Mouse (Mus musculus): Measurements from ENCODE around the gene Cblb. TPM values are rescaled to one million over a fixed set of nuclear protein-coding genes. Genes with fewer than 3 reads are reported as not detected.

The Cblb gene
- polyA plus RNA-seq, 1 experiment, result 26.5 TPM

- Histone ChIP-seq H3K27ac (ENCODE audit: insufficient read depth, low read length) (no peak overlapping the region), H3K4me3 (ENCODE audit: insufficient read depth, low read length) (no peak overlapping the region), H3K4me1 (ENCODE audit: control insufficient read depth, insufficient read depth, low read length) (no peaks in the 10 kb centered on the region; the same call in 1 of the 2 replicates)
- TF ChIP-seq POLR2A (IDR thresholded peaks at IDR 0.05; ENCODE audit: low read depth, low read length), result no peak
- no peak for TF ChIP-seq CTCF (IDR thresholded peaks at IDR 0.05; ENCODE audit: borderline replicate concordance, insufficient read depth, low read length)
Observed at GRCm38 (mm10) chr16:52051106-52051505, 20.1 kb downstream of the Cblb start.

DNA sequence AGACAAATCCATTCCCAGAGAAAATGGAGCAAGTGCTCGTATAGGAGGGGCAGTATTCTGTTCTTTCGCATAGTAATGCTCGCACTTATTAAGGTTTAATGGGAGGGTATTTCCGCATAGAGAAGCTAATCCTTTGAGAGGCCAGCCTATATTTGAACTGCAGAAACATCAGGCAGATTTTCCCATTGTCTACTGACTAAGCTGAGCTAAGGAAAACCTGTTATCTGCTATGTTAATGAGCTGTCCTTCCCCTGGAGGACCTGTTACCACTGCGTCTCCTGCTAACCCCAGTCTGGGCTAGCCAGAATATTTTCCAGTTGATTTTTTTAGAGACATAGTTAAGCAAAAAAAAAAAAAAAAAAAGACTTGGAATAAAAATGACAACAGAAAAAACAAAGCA is 21.7 kb downstream of the Cblb start:
- TF ChIP-seq POLR2A (IDR thresholded peaks at IDR 0.05; ENCODE audit: low read depth, low read length), result no peak
- TF ChIP-seq CTCF (IDR thresholded peaks at IDR 0.05; ENCODE audit: borderline replicate concordance, insufficient read depth, low read length), result no peak
- Histone ChIP-seq H3K4me3 (ENCODE audit: insufficient read depth, low read length) (no peak overlapping the region), H3K27ac (ENCODE audit: insufficient read depth, low read length) (no peak overlapping the region), H3K4me1 (ENCODE audit: control insufficient read depth, insufficient read depth, low read length) (no peaks in the 10 kb centered on the region; the same call in none of the 2 replicates)

DNA sequence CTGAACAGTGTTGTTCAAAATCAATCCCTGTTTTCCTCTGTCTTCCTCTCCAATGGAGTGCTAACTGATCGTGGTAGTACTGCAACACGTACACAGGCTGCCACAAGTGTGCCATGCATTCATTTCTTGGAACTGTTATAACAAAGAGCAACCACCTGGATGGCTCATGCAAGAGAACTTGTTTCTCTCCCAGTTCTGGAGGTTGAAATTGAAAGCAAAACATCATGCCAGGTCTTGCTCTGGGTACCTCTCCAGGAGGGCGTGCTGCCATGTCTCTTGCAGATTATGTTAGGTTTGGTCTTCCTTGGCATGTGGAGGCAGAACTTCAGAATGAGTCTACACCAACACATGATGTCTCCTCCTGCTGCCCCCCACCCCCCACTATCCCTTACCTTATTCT is 24.2 kb downstream of the Cblb start:
- no peak overlapping the region for H3K4me3 ChIP-seq (ENCODE audit: insufficient read depth, low read length)
- no peak for TF ChIP-seq CTCF (IDR thresholded peaks at IDR 0.05; ENCODE audit: borderline replicate concordance, insufficient read depth, low read length)
- TF ChIP-seq POLR2A (IDR thresholded peaks at IDR 0.05; ENCODE audit: low read depth, low read length), result no peak
- no peak overlapping the region for H3K27ac ChIP-seq (ENCODE audit: insufficient read depth, low read length)
- peaks cover 7% of the 10 kb centered on the region for H3K4me1 ChIP-seq (ENCODE audit: control insufficient read depth, insufficient read depth, low read length)

- Histone ChIP-seq H3K27ac (ENCODE audit: insufficient read depth, low read length) (no peak overlapping the region), H3K4me1 (ENCODE audit: control insufficient read depth, insufficient read depth, low read length) (peaks cover 16% of the 10 kb centered on the region), H3K4me3 (ENCODE audit: insufficient read depth, low read length) (no peak overlapping the region)
- TF ChIP-seq CTCF (IDR thresholded peaks at IDR 0.05; ENCODE audit: borderline replicate concordance, insufficient read depth, low read length) (no peak), POLR2A (IDR thresholded peaks at IDR 0.05; ENCODE audit: low read depth, low read length) (no peak)
Observed at GRCm38 (mm10) chr16:52056164-52056563, 25.1 kb downstream of the Cblb start.

DNA sequence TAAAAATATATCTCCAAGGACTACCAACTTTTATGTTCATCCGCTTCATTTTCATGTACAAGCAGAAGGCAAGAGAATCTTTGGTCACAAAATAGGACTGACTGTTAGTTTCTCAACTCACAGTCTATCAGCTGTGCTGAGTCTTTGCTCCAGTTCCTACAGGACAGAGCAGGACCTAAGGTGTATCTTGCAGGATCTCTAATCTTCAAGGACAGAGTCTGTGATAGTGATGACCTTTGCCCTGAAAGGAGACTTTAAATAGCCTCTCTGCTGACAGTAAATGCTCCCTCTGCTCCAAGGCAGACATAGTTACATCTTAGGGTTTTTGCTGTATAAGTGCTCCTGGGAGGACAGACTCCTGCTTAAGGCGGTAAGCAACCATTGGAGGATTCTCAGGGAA is 26.3 kb downstream of the Cblb start:
- Histone ChIP-seq H3K4me1 (ENCODE audit: control insufficient read depth, insufficient read depth, low read length) (peaks cover 21% of the 10 kb centered on the region), H3K27ac (ENCODE audit: insufficient read depth, low read length) (no peak overlapping the region), H3K4me3 (ENCODE audit: insufficient read depth, low read length) (no peak overlapping the region)
- TF ChIP-seq CTCF (IDR thresholded peaks at IDR 0.05; ENCODE audit: borderline replicate concordance, insufficient read depth, low read length), result no peak
- TF ChIP-seq POLR2A (IDR thresholded peaks at IDR 0.05; ENCODE audit: low read depth, low read length), result no peak

GRCm38 (mm10) chr16:52059535-52059934 is 28.5 kb downstream of the Cblb start:
- TF ChIP-seq CTCF (IDR thresholded peaks at IDR 0.05; ENCODE audit: borderline replicate concordance, insufficient read depth, low read length) (no peak), POLR2A (IDR thresholded peaks at IDR 0.05; ENCODE audit: low read depth, low read length) (no peak)
- no peak overlapping the region for H3K4me3 ChIP-seq (ENCODE audit: insufficient read depth, low read length)
- H3K4me1 ChIP-seq (ENCODE audit: control insufficient read depth, insufficient read depth, low read length), result peaks cover 23% of the 10 kb centered on the region
- H3K27ac ChIP-seq (ENCODE audit: insufficient read depth, low read length), result peak overlapping the region; percentile 45; the same call in 1 of the 2 replicates

DNA sequence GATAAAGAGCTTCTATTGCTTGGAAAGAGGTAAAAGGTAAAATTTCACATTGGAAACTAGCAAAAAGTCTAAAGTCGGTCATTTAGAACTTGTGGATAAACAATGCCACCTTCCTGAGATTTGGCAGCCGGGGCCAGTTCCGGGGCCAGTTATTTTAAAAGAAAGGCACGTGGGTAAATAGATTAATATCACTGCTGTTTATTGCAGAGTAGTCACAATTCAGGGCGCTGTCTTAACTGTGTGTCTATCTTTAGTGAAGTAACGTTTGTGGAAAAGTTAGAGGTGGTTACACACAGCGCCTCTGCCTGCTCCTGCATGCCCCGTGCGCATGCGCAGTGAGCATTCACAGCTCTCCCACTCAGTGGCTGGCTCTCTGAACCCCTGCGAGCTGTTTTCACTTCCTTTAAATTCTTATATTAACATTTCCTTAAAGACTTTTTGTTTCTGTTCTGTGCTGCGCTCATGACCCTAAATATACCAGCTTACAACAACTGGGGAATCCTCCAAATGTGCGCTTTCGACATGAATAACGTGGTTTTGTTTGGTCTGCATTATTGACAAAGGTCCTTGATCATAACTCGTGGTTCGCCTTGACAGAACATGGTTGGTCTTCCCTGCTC is 29.2 kb downstream of the Cblb start:
- peak overlapping the region; percentile 86 for H3K27ac ChIP-seq (ENCODE audit: insufficient read depth, low read length)
- no peak for TF ChIP-seq CTCF (IDR thresholded peaks at IDR 0.05; ENCODE audit: borderline replicate concordance, insufficient read depth, low read length)
- no peak for TF ChIP-seq POLR2A (IDR thresholded peaks at IDR 0.05; ENCODE audit: low read depth, low read length)
- no peak overlapping the region for H3K4me3 ChIP-seq (ENCODE audit: insufficient read depth, low read length)
- peaks cover 23% of the 10 kb centered on the region for H3K4me1 ChIP-seq (ENCODE audit: control insufficient read depth, insufficient read depth, low read length)

GRCm38 (mm10) chr16:52061015-52061481 is 30.0 kb downstream of the Cblb start:
- Histone ChIP-seq H3K4me3 (ENCODE audit: insufficient read depth, low read length) (no peak overlapping the region), H3K4me1 (ENCODE audit: control insufficient read depth, insufficient read depth, low read length) (peaks cover 23% of the 10 kb centered on the region), H3K27ac (ENCODE audit: insufficient read depth, low read length) (peak overlapping the region; percentile 86)
- no peak for TF ChIP-seq CTCF (IDR thresholded peaks at IDR 0.05; ENCODE audit: borderline replicate concordance, insufficient read depth, low read length)

DNA sequence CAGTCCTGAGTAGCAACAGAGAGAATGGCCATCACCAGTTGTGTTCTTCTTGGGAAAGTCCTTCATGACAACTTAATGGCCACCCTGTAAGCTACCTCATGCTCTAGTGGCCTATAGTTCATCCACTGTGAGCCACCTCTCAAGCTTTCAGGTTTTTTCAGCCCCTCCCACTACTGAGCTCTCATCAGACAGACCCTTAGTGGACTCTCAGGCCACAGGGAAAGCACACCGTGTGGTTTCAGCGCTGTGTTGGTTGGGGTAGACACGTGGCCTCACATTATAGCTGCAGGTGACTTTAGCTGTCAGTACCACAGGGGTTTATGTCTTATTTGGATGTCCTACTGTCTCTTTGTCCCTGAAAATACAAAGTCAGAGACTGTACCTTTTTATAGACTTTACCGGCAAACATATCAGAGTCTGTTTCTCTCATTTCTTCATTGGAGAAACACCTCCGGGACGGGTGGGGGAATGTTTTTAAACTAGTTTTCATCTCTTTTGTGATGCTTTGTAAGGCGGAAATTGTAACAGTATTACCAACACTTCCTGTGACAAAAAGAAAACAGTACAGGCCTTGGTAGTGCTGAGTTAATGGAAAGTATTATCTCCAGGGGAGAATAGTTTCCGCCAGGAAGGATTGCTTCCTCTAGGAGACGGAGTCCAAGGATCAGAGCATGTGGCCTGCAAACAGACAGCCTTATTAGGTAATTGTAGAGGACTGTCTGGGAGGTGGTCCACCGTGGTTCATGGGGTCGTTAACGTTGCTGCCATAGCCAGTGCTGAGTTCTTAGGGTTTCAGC is 33.5 kb downstream of the Cblb start:
- Histone ChIP-seq H3K4me1 (ENCODE audit: control insufficient read depth, insufficient read depth, low read length) (peaks cover 23% of the 10 kb centered on the region), H3K27ac (ENCODE audit: insufficient read depth, low read length) (no peak overlapping the region), H3K4me3 (ENCODE audit: insufficient read depth, low read length) (no peak overlapping the region)
- TF ChIP-seq POLR2A (IDR thresholded peaks at IDR 0.05; ENCODE audit: low read depth, low read length) (no peak), CTCF (IDR thresholded peaks at IDR 0.05; ENCODE audit: borderline replicate concordance, insufficient read depth, low read length) (no peak)
